In the genomic region with DNA sequence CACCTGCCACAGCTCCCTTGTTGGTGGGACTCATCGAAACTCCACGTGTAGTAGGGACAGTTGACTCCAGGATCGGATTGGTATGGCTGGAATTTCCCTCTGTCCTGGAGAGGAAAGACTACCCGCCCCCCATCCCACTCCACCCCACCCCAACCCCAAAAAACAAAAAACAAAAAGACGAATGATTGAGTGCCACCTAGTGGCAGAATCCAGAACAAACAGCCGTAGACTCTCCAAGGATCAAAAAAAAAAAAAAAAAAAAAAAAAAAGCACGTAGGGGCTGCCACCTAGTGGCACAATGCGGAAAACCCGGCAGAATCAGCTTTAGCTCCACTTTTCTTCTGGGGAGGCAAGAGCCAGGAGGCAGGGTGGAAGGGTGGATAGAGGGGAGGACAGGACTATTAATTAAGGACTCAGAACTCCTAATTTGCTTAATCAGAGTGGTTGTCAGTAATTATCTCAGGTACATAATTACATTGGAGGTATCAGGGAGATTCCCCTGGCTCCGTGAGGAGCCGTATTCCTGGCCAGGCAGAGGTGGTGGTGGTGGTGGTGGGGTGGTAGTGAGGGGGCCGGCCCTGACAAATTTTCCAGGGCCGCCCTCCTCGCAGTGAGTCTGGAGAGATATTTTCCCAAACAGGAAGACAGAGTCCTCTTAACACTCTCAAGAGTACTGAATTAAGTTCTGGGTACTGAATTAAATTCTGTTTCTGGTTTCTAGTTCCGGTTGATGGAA, we compare ENCODE assay signal across 8 mouse cellular contexts.
DNase-seq lines count a peak whose midpoint lies in the region; ATAC-seq and TF ChIP-seq lines count a peak whose summit lies in the region.

No protein-coding gene starts in this region.

- no peak overlapping the region for H3K9ac ChIP-seq in liver, embryonic 12.5 days

- DNase-seq in 416B (ENCODE audit: low read depth), result peak; percentile 61
- DNase-seq in T-cell, adult 2 months (ENCODE audit: low spot score), result peak; percentile 25
- peak; percentile 79 for DNase-seq in embryo, embryonic 10 days (ENCODE audit: low spot score)
- DNase-seq in heart, adult 8-10 months (ENCODE audit: low spot score), result peak; percentile 55
- DNase-seq in kidney, adult 2 months, result peak; percentile 63
- peak; percentile 9 to 58 for DNase-seq in natural killer cell, adult 2 months (ENCODE audit: low spot score in 2 of 2)

- TF ChIP-seq CTCF in kidney, adult 2 months (conservative IDR thresholded peaks at IDR 0.05; ENCODE audit: insufficient read depth, insufficient read length, low read depth, low read length), result peak; percentile 64
- peak; percentile 46 for TF ChIP-seq CTCF in testis, adult 2 months (IDR thresholded peaks at IDR 0.05; ENCODE audit: control insufficient read depth, insufficient read depth, insufficient replicate concordance, low read depth, low read length)

- no peak for TF ChIP-seq POLR2A in kidney, adult 2 months (IDR thresholded peaks at IDR 0.05; ENCODE audit: low read depth, low read length)
- TF ChIP-seq POLR2A in testis, adult 2 months (IDR thresholded peaks at IDR 0.05; ENCODE audit: control insufficient read depth, low read depth, low read length), result no peak

- H3K4me2 ChIP-seq in liver, embryonic 12.5 days, result peak overlapping the region; percentile 59

- H3K27ac ChIP-seq in kidney, adult 2 months (ENCODE audit: insufficient read depth, low read depth, low read length), result 0 out of 2 replicates have a peak overlapping the region, but pooled peaks have one; percentile 43
- no peak overlapping the region for H3K27ac ChIP-seq in liver, embryonic 12.5 days
- no peak overlapping the region for H3K27ac ChIP-seq in testis, adult 2 months (ENCODE audit: control insufficient read depth, insufficient read depth, low read depth, low read length)

- no peaks in the 10 kb centered on the region for H3K27me3 ChIP-seq in kidney, adult 2 months (replicated peaks; ENCODE audit: control insufficient read depth, insufficient read depth, low read length)
- no peaks in the 10 kb centered on the region for H3K27me3 ChIP-seq in liver, embryonic 12.5 days (replicated peaks)
- H3K27me3 ChIP-seq in testis, adult 2 months (ENCODE audit: control insufficient read depth, insufficient read depth, low read length), result no peaks in the 10 kb centered on the region

- 0 out of 2 replicates have a peak, but pooled peaks cover 3% of the 10 kb centered on the region for H3K4me1 ChIP-seq in kidney, adult 2 months (ENCODE audit: control insufficient read depth, insufficient read depth, low read length)
- peaks cover 4% of the 10 kb centered on the region; the same call in 1 of the 2 replicates for H3K4me1 ChIP-seq in liver, embryonic 12.5 days
- H3K4me1 ChIP-seq in testis, adult 2 months (ENCODE audit: control insufficient read depth, insufficient read depth, low read length), result peaks cover 3% of the 10 kb centered on the region; the same call in 1 of the 2 replicates

- H3K9me3 ChIP-seq in liver, embryonic 12.5 days (replicated peaks), result no peaks in the 10 kb centered on the region

- WGBS in kidney, adult 2 months, result 24% methylated on average over 15 of the region's 15 CpGs
- WGBS in liver, embryonic 12.5 days (ENCODE audit: insufficient replicate concordance), result 23% methylated on average over 15 of the region's 15 CpGs

- H3K4me3 ChIP-seq in kidney, adult 2 months (ENCODE audit: insufficient read depth, low read depth, low read length), result peak overlapping the region; percentile 40
- peak overlapping the region; percentile 11; the same call in 1 of the 2 replicates for H3K4me3 ChIP-seq in liver, embryonic 12.5 days
- peak overlapping the region; percentile 27 for H3K4me3 ChIP-seq in testis, adult 2 months (ENCODE audit: control insufficient read depth, low read depth, low read length)

- peak; percentile 30; the same call in 1 of the 2 replicates for ATAC-seq in liver, embryonic 12.5 days

- H3K36me3 ChIP-seq in kidney, adult 2 months (ENCODE audit: control insufficient read depth, insufficient read depth, low read length), result no peaks in the 10 kb centered on the region
- no peaks in the 10 kb centered on the region for H3K36me3 ChIP-seq in liver, embryonic 12.5 days
- H3K36me3 ChIP-seq in testis, adult 2 months (ENCODE audit: control insufficient read depth, insufficient read depth, low read length), result no peaks in the 10 kb centered on the region

Comparison
In these comparisons a context has a peak if more than half of its experiments do, and no peak if none do; other contexts are left out.
1. DNase-seq: peak in every context shown above with its lines; median percentile 79 in embryo, embryonic 10 days; 63 in kidney, adult 2 months; 61 in 416B; 55 in heart, adult 8-10 months; 34 in natural killer cell, adult 2 months; 25 in T-cell, adult 2 months.